Mouse (Mus musculus) inflammation-experienced regulatory T-cells (primary cell): ENCODE data around the gene Acox3. TPM values are rescaled to one million over a fixed set of nuclear protein-coding genes. Genes with fewer than 3 reads are reported as not detected.

Experiments
- polyA plus RNA-seq, 2 experiments: library from polyadenylated mRNA; unstranded; fragments of 100-300 nt; shearing (Covaris generic); gene quantifications; one replicate each; pipeline ENCODE4 v1.2.1; 2017

The Acox3 gene
- 10 to 100 TPM; 33.0 to 36.5 TPM for polyA plus RNA-seq

DNA sequence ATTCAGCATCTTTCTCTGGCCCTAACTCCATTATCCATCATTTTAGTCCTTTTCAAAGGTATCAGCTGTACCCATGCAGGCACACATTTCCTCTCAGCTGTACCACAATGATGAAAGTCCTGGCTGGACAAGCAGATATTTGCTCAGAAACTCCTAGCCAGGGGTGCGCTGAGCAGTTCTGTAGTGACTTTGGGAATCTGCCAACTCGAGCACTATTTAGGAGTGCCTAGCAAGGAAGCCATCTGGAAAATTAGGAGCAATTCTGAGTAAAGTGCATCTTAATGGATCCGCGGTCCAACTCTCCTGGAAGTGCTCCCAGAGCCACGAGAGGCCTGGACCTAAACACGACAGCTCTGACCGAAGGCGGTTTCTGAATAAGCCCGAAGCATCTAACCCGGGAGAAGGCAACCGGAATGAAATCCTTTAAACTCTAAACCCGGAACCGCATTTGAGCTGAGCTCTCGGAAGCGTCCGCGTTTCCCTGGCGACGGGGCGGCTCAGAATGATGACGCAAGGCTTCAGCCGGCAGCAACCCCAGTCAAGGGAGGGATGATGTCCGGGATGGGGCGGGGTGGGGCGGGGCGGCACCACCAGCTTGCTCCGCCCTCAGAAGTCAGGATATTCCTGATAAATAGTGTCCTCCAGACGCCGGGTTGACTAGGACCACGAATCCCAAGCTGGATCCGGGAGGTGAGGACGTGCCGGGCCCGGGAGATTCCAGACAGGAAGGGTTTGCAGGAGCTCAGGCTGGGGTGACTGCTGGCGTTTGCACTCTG, at the start of gene Acox3:
Gene Acox3, plus strand, starts transcription at position 596 of the 776 bp plus-strand sequence.

DNA sequence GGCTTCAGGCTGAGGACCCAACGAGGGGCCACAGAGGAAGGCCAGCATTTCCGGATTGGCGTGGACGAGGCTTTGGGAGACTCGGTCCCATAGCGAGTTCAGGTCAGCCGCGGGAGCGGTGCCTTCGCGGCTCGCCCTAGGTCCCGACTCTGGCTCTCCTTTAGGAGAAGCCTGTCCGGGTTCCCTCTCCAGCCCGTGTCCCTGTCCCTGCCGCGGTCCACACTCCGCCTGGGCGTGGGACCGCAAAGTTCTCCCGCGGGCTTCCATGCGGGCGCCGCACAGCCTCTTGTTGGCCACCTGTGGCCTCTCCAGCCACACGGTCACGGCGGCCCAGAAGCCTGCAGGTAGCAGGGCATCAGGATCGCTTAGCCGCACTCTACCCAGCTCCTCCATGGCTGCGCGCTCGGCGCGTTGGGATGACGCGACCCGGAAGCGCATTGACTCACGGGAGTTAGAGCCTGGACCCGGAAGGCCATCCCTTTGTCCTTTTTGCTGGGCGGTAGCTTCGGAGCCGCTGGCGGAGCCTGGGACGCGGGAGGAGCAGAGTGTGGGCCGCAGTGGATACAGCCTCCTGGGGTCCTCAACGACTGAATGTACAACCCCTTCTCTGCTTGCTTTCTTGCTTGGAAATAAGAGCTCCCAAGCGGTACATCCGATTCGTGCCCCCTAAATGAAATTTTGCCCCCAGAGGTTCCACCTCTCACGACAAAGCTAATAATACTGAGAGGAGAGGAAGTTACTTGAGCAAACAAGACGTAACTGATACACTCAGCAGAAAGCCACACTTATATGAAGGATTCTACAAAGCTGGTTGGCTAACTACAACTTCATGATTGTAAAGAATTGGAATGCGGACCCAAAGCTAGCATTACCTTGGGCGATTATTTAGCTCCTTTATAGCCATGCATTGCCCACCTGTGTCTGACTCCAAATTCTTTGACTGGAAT, 7.9 kb upstream of the Acox3 start, which contains the start of gene Trmt44:
Gene Trmt44, minus strand, starts transcription at position 418 of the 947 bp plus-strand sequence.

Other genes with a start within 250 kb of the Acox3 start
- gene Hmx1, start 193.9 kb upstream of the Acox3 start, polyA plus RNA-seq, result not detected
- gene Cpz, start 57.3 kb upstream of the Acox3 start, polyA plus RNA-seq, result under 1 TPM in 1 of 2 experiments, not detected in 1; 0.12 TPM
- 1 to 10 TPM; 5.4 to 6.6 TPM for gene Trmt44, start 8.0 kb upstream of the Acox3 start, polyA plus RNA-seq
- gene Htra3, start 96.7 kb downstream of the Acox3 start, polyA plus RNA-seq, result 1 to 10 TPM in 1 of 2 experiments, under 1 TPM in 1; 0.25 to 1.1 TPM
- 1 to 10 TPM; 2.6 to 6.4 TPM for gene Sh3tc1, start 156.9 kb downstream of the Acox3 start, polyA plus RNA-seq
- 1 to 10 TPM; 3.0 to 8.2 TPM for gene Ablim2, start 174.8 kb downstream of the Acox3 start, polyA plus RNA-seq